Mouse (Mus musculus) kidney, postnatal 36 days (tissue): ENCODE measurements around the gene Csad.
A peak's percentile ranks its signal among the peaks of the same experiment; 100 is the strongest.
"Not testable (repeated sequence)": the region's sequence is repeated elsewhere in the genome, so short reads cannot be mapped to it uniquely, and the experiment has no call there.

Experiments used
- DNase-seq, 2 experiments: peaks; one replicate each; pipeline ENCODE4 v3.0.0; 2021 to 2022; ENCODE audit warnings: mixed read lengths in 2 of 2

Csad gene

GRCm38 (mm10) chr15:102233896-102234295, 29.4 kb upstream of the Csad start:
- peak in 1 of 2 experiments; percentile 45 for DNase-seq

GRCm38 (mm10) chr15:102232764-102233163, 28.2 kb upstream of the Csad start:
- no peak for DNase-seq

- DNase-seq = no peak
Measured at GRCm38 (mm10) chr15:102231748-102232147, 27.2 kb upstream of the Csad start, which contains the start of gene Itgb7. Itgb7 (minus strand) TSS chr15:102231944.

GRCm38 (mm10) chr15:102230408-102231321, 26.1 kb upstream of the Csad start:
- DNase-seq = no peak

DNA sequence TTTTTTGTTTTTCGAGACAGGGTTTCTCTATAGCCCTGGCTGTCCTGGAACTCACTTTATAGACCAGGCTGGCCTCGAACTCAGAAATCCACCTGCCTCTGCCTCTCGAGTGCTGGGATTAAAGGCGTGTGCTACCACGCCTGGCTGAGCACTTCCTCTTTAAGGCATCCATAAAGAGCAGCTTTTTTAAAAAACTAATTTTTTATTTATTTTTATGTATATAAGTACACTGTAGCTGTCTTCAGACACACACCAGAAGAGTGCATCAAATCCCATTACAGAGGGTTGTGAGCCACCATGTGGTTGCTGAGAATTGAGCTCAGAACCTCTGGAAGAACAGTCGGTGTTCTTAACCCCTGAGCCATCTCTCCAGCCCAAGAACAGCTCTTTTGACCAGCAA, 21.1 kb upstream of the Csad start:
- DNase-seq = not testable (repeated sequence)

DNA sequence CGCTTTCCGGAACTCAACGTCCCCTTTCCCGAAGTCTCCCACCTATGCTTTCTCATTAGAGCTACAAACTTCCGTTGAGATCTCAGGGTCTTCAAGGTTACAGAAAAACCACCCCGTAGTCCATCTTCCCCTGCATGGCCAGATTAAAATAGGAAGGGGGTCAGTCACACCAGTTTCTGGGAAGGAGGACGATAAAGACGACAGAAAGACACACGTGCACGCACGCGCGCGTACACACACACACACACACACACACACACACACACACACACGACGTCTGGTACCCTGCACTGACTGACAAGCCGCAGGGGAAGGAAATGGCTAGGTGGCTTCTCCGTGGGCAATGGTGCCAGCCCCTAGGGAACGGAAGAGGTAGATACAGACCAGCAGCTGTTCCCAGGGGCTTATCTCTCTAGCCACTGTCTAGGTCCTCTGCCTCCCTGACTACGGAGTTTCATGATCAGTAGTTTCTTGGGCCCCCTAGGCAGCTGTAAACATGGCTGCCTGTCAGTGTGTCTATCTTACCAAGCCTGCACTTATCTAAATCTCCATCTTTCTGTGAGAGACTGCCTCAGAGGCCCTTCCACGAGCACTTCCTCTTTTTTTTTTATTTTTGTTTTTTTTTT, 20.6 kb upstream of the Csad start:
- DNase-seq = no peak

DNA sequence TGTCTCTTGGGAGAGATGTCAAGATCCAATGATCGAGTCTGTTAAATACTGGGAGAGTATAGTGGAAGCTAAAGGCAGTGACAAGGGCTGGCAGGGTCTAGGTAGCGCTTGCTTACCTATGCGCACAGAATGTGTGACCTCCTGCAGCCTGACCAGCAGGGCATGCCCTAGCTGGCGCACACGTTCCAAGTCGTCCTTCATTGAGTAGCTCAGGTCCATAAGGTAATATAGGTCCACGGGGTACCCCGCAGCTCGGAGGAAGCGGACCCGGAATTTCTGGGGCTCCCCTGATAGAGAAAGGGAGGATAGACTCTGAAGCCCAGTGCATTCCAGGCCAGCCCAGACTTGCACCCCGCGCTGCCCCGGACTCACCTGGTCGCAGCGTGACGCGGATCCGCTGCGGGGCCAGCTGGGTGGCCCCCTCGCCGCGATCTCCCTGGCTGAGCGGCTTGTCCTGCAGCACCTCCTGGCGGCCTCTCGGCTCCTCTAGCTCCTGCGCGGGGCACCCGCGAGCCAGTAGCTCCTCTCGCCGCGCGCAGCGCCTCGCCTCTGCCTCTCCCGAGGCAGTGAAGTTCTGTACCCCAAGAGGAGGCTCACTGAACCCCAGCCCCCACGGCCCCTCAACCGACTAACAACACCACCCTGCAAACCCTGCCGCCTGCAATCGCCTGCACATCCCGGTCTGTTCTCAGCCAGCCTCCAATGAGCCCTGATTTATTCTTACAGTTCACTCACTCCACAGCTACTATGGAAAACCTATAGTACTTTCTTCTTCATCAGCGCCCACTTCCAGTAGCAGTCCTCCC, 19.9 kb upstream of the Csad start:
- peak; percentile 80 to 93 for DNase-seq

GRCm38 (mm10) chr15:102222386-102222785, 17.9 kb upstream of the Csad start:
- no peak for DNase-seq

DNA sequence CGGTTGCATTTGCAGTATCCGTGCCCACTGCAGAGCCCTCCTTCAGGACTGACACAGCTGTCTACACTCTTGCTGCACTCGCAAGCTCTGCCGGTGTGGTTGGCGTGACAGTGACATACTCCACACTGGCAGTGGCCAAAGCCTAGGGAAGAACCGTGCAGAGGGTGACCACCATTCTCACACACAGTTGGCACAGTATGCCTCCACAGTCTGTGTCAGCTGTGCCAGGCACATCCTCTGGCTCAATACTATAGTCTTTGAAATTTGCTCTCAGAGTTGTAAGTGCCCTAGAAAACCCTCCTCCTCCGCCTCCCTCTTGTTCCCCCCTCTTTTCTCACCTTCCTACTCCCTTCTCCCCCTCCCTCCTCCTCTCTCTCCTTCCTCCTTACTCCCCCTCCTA, 12.8 kb upstream of the Csad start:
- no peak for DNase-seq

DNA sequence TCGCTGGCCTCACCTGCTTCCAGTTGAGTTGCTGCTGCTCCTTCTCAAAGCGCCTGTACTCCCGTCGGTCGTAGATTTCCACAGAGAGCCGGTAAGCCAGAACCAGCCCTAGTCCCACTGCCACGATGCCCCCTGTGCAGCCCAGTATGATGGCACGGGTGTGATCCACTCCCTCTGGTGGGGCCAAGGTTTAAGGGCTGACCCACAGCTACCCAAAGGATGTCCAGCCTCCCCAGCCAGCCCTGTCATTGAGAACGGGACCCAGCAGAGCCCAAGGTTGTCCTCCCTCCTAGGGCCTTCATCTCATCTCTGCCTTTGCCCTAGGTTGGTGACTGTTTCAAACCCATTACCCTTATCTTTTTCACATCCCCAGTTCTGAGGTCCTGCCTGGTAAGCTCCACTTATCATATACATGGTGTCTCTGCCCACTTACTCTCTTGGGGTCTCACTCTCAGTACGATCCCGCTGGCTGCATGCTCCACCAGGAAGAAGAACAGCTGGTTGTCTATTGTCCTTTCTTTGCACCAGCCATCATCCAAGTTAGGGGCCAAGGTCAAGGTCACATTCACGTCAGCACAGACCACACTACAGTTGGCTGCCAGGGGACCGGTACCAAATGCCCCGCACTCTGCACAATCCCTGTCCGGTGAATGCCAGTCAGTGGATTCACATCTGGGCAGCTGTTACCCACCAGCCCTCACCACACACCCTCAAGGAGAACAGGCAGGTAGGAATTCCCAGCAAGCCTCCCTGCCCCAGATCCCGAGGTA, 12.1 kb upstream of the Csad start:
- no peak for DNase-seq

GRCm38 (mm10) chr15:102215624-102216023, 11.1 kb upstream of the Csad start:
- DNase-seq = no peak

- DNase-seq = no peak
Measured at GRCm38 (mm10) chr15:102214132-102214531, 9.6 kb upstream of the Csad start.

DNA sequence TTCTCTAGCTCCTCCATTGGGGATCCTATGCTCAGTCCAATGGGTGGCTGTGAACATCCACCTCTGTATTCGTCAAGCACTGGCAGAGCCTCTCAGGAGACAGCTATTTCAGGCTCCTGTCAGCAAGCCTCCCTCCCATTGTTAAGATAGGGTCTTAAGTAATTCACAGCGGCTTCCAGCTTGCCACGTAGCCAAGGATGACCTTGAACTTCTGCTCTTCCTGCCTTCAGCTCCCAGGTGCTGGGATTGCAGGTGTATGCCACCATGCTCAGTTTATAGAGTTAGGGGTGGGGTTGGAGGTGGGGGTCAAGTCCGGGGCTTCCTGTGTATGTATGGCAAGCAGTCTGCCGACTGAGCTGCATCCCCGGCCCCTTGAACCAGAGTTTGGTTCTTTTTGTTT, 7.4 kb upstream of the Csad start:
- DNase-seq = no peak

- DNase-seq = no peak
Measured at GRCm38 (mm10) chr15:102210816-102211215, 6.3 kb upstream of the Csad start.

DNA sequence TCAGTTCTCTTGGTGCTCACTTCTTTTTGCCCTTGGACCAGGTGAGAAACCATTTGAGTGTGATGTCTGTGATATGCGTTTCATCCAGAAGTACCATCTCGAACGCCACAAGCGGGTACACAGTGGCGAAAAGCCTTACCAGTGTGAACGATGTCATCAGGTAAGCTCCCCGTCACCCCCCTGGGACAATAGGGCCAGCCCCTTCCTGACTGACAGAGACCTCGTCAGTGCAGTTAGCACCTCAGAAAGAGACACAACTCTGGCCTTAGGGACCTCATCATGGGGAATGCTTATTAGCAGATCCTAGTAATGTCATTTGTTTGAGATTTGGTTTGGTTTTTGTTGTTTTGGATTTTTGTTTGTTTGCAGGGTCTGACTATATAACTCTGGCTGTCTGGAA, 4.6 kb upstream of the Csad start:
- no peak for DNase-seq

DNA sequence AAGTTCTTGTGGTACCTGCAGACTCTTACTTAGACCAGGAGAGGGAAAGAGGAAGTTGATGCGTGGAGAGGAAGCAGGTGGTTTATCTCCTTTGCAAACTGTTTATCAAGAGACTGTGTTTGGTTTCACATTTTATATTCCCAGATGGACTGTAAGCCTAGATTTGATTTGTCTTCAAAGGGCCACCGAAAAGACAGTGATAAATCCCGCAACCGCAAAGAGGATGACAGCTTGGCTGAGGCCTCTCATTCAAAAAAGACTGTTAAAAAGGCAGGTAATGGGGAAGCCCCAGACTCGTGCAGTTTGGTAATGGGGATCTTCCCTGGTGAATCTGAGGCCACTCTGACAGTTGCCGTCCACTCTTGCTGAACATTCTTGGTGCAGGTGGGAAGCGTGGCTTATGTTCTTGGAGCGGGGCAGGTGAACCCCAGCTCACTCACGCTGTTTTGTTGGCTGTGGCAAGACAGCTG, 3.6 kb upstream of the Csad start:
- no peak for DNase-seq

DNA sequence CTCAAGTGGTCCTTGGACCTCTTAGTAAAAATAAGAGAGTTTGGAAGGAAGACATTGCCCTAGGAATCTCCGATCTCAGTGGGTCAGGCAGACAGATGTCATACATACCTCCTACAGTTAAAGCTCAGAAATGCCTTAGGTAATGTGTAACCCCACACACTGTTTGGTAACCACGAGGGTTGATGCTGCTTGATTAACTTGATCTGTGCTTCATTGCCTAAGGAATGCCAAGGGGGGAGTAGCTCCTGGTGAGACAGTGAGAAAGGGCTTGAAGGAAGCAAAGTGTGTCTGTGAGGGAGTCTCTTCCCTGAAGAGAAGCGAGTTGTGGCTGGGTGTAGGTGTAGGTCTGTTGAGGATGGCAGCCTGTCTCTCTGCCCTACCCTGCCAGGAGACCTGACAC, 2.8 kb upstream of the Csad start:
- DNase-seq = peak in 1 of 2 experiments; percentile 69

- DNase-seq = no peak
Measured at GRCm38 (mm10) chr15:102205779-102206178, 1.3 kb upstream of the Csad start.

DNA sequence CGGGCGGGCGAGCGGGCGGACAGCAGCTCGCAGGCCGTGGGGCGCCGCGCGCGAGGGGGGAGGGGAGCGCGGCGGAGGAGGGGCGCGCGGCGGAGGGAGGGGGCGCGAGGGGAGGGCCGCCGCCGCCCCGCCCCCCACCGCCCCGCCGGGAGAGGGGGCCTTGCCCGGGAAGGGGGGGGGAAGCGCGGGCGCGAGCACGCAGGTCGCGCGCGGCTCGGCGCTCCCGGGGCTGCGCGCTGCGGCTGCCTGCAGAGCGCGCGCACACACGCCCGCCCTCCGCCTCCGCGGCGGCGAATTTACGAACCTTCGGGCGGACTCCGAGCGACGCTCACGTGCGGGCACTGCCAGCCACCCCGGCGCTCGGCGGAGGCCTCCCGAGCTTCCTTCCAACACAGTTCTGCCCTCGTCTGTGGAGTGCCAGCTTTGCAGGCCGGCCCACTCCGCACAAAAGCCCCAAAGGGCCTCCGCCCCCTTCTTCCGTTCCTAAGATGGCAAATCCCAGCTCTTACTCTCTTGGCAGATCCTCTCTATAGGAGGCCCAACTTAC, 616 bp downstream of the Csad start:
- peak; percentile 74 to 84 for DNase-seq

- peak; percentile 98 for DNase-seq
Measured at GRCm38 (mm10) chr15:102202971-102203834, 1.3 kb downstream of the Csad start, which contains the start of gene Zfp740. Zfp740 (plus strand) TSS chr15:102203249.

DNA sequence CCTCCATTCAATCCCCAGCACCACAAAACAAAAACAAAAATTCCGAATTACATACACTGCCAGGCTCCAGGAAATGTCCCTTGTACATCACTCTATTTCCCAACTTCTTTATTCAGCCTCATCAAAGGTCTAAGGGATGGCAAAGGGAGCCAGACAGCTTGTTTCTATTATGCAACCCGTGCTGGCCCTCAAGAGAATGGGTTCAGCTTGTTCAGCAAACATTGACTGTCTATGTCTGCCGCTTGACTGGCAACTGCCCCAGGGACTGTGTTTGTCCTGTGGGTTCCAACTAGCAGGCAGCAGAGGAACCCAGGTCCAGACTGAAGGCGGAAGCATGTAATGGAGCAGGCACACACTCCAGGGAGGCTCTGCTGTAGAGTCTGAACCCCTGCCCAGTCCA, 5.7 kb downstream of the Csad start:
- DNase-seq = peak in 1 of 2 experiments; percentile 55
